Mouse (Mus musculus): ENCODE results near the gene Olfr984.

The Olfr984 gene

DNA sequence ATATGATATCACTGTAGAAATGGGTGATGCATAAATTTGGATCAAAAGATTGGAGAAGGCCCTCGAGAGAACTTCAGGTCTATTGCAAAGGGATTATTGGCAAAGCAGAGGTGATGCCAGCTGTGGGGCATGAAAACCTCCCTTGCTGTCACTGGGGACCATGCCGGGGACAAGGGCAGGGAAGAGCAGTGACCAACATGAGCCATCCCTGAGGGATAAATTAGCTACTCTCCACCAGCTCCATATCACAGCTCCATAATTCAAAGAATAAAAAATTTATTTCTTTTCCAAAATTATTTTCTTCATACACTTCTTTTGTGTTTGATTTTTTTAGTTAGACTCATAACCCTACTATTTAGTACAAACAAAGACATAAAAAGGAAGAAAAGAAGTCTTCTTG, at the start of gene Olfr984:
TSS of gene Olfr984 (minus strand) at position 101 of the 400 bp plus-strand sequence.
- DNase-seq, result no peak

- no peak for DNase-seq
These were observed 41.2 kb upstream of the Olfr984 start for GRCm38 (mm10) chr9:40155118-40155644.

DNA sequence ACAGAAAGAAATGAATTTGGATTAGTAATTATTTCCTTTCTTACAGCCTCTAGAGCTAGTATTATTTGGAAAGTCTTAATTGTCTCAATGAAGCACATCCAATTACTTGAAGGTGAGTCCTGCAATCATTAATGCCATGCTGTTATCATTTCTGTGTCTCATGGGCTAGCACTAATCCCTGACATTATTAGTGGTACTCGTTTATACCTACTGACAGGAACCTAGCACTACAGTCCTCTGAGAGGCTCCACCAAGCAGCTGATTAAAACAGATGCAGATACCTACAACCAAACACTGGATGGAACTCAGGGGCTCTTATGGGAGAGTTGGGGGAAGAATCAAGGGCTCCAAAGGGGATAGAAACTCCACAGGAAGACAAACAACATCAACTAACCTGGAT, 27.5 kb upstream of the Olfr984 start:
- DNase-seq, result no peak

DNA sequence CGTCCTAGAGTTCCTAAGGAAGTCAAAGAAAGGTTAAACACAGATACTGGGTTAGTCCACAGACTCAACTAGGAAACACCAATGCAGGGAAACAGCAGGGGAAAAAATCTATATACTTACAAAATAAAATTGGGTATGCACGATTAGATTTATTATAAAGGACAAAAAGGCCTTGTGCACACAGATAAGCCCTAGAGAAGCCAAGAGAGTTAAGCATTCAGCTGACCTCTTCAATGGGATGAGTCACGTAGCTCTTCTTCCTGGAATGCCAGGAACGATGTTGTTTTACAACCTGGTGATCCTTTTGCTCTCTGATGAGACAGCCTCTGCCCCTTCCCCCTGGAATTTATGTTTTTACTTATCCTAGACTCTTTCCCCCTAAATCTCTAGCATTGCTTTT, 25.5 kb upstream of the Olfr984 start:
- no peak for DNase-seq

DNA sequence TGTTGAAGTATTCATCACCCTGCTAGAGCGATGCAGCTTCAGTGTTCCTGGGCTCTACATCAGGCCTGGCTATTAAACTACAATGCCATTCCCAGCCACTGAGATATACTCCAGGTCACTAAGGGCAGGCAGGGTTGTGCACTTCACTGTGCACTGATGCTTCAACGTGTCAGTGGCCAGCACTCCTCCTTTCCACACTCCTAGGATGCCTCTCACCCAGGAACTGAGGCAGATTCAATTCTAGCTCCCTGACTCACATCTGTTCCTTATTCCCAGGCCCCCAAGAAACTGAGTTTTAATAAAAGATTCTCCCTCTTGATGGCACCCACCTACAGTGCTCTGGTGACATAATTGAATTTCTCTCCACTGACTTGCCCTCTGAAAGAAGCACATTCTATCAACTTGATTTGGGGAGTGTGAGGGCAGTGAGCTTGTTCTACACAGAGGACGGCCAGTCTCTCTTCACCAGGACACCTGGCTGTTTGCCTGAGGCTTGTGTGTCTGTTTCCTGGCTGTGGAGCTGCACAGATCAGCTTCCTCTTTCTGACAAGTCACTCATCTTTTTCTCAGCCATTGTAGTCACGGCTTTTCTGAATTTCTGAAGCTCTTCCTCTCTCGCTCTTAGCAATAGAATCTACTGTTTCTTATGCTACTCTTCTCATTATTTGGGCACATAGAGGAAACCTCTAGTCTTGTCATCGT, 23.1 kb upstream of the Olfr984 start:
- DNase-seq, result no peak

- DNase-seq, result no peak
These were observed 16.6 kb upstream of the Olfr984 start for GRCm38 (mm10) chr9:40130556-40130955.

- DNase-seq, result no peak
These were observed 16.1 kb upstream of the Olfr984 start, which contains the start of gene Olfr985 for GRCm38 (mm10) chr9:40130084-40130483. Gene Olfr985, minus strand, starts transcription at chr9:40130184.

DNA sequence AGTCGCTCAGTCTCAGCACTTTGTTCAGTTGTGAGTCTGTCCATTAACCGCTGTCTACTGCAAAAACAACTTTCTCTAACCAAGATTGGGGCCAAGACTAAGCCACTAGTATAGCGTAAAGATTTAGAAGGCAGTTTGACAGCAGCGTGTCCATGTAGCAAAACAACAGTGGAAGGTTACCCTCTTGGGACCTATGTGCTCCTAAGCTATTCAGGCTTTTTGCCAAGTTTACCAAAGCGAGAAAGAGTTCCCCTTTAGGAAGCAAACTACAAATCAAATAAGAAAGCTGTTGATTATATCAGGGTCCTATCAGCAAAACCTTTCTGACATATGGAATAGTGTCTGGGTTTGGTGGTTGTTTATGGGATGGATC, 3.3 kb upstream of the Olfr984 start:
- DNase-seq, result no peak

GRCm38 (mm10) chr9:40116645-40117286, 2.8 kb upstream of the Olfr984 start:
- peak; percentile 60 to 84 for DNase-seq

- no peak for DNase-seq
These were observed 19.2 kb downstream of the Olfr984 start for GRCm38 (mm10) chr9:40094769-40095168.

DNA sequence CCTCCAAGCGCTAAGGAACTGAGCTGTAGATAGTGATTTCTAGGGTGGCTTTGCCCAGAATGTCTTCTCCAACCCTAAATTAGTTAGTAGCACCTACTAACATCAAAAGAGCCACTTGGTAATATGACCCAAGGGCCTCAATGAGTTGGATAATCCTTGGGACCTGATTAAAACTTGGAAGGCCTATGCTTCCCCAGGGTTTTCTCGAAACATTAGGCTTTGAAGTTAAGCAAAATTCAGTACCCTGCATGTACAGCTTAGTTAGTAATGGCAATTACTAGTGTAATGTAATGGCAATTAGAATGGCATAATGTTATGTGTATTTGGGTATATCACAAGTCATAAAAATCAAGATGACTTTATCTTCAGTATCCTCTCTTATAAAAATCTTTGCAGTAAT, 20.5 kb downstream of the Olfr984 start, which contains the start of gene Olfr983:
TSS of gene Olfr983 (minus strand) at position 101 of the 400 bp plus-strand sequence.
- DNase-seq, result no peak

- no peak for DNase-seq
These were observed 40.5 kb downstream of the Olfr984 start, which contains the start of gene Olfr982 for GRCm38 (mm10) chr9:40073529-40073928. Gene Olfr982, plus strand, starts transcription at chr9:40073829.

GRCm38 (mm10) chr9:40050138-40050537, 63.9 kb downstream of the Olfr984 start:
- DNase-seq, result no peak
